Mouse (Mus musculus) ES-Bruce4 (cell line): Measurements from ENCODE around the gene Wdr70. TPM values are rescaled to one million over a fixed set of nuclear protein-coding genes. Genes with fewer than 3 reads are reported as not detected.

Experiments
- H3K27ac ChIP-seq: 2 replicates; pipeline ENCODE4 v1.5.1; 2012; ENCODE audit warnings: low read length, inconsistent platforms; ENCODE audit not compliant: insufficient read depth
- H3K27me3 ChIP-seq: 2 replicates; pipeline ENCODE4 v1.6.1; 2012; ENCODE audit warnings: mild to moderate bottlenecking, low read length, inconsistent platforms; ENCODE audit not compliant: control insufficient read depth, poor library complexity, insufficient read depth, severe bottlenecking
- H3K36me3 ChIP-seq: 2 replicates; pipeline ENCODE4 v1.6.1; 2012; ENCODE audit warnings: inconsistent platforms, mild to moderate bottlenecking, low read length, moderate library complexity; ENCODE audit not compliant: control insufficient read depth, poor library complexity, insufficient read depth, severe bottlenecking
- H3K4me1 ChIP-seq: one replicate; pipeline ENCODE4 v1.8.1; 2011; ENCODE audit warnings: low read length; ENCODE audit not compliant: control insufficient read depth, insufficient read depth
- H3K4me3 ChIP-seq: 2 replicates; pipeline ENCODE4 v1.5.1; 2011; ENCODE audit warnings: low read depth, mild to moderate bottlenecking, low read length
- H3K9ac ChIP-seq: 2 replicates; pipeline ENCODE4 v1.6.1; 2012; ENCODE audit warnings: low read depth, mild to moderate bottlenecking, inconsistent platforms; ENCODE audit not compliant: poor library complexity, severe bottlenecking
- H3K9me3 ChIP-seq: replicated peaks from 2 replicates; pipeline ENCODE4 v1.6.1; 2012; ENCODE audit warnings: mild to moderate bottlenecking, low read length, inconsistent platforms; ENCODE audit not compliant: control insufficient read depth, poor library complexity, insufficient read depth, severe bottlenecking
- CTCF ChIP-seq: IDR thresholded peaks from one replicate; pipeline ENCODE4 v1.8.1; 2011; ENCODE audit warnings: low read depth, low read length
- EP300 ChIP-seq: IDR thresholded peaks from 2 replicates; pipeline ENCODE4 v1.6.1; 2011; ENCODE audit warnings: low read depth, low read length; ENCODE audit not compliant: insufficient read depth
- POLR2A ChIP-seq: IDR thresholded peaks from one replicate; pipeline ENCODE4 v1.8.1; 2011; ENCODE audit warnings: low read length; ENCODE audit not compliant: insufficient read depth
- polyA plus RNA-seq: library from polyadenylated mRNA; stranded (reverse); fragments of >200 nt; gene quantifications from 2 replicates; pipeline ENCODE4 v1.2.4, GENCODE M21; 2011; ENCODE audit warnings: low read depth; ENCODE audit not compliant: missing spikeins, insufficient read depth, insufficient read length

Wdr70 gene
- polyA plus RNA-seq, 1 experiment, result 65.5 TPM

DNA sequence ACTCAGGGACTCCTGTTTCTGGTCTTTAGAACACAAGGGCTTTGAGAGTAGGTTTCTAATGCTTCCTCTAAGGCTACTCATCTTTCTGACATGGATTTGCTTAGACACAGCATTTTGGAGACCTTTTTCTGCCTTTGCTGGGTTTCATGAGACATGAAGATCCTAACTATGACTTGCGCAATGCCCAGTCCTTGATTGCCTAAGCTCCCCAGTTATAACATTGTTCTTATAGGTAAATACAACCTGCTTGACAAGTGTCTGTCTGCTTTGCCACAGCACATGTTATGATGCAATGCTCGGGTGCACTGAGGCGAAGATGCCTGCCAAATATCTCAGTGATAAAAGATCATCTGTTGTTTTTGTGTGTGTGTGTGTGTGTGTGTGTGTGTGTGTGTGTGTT is 233.7 kb downstream of the Wdr70 start:
- H3K9me3 ChIP-seq, result no peaks in the 10 kb centered on the region
- no peaks in the 10 kb centered on the region; the same call in 1 of the 2 replicates for H3K27me3 ChIP-seq
- no peak for TF ChIP-seq CTCF
- no peak for TF ChIP-seq POLR2A
- no peak for TF ChIP-seq EP300
- H3K9ac ChIP-seq, result no peak overlapping the region
- H3K36me3 ChIP-seq, result no peaks in the 10 kb centered on the region
- no peak overlapping the region for H3K27ac ChIP-seq
- no peaks in the 10 kb centered on the region for H3K4me1 ChIP-seq
- no peak overlapping the region for H3K4me3 ChIP-seq

DNA sequence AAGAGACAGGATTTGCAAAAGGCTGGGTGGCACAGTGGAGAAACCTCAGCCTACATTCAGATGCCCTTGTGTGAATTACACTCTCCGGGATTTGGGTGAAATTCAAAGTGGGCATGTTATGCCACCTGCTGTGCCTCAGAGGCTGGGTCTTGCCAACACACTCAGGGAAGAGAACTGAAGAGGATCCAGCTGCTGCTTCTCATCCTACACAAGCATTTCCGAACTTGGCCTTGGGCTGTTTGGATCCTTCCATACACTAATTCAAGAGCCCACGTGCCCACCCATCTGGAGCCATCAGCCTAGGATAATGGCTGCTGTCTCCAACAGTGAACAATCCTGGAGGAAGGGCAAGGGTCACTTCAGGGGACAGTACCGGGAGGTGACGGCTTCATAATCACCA is 235.7 kb downstream of the Wdr70 start:
- H3K27ac ChIP-seq, result no peak overlapping the region

DNA sequence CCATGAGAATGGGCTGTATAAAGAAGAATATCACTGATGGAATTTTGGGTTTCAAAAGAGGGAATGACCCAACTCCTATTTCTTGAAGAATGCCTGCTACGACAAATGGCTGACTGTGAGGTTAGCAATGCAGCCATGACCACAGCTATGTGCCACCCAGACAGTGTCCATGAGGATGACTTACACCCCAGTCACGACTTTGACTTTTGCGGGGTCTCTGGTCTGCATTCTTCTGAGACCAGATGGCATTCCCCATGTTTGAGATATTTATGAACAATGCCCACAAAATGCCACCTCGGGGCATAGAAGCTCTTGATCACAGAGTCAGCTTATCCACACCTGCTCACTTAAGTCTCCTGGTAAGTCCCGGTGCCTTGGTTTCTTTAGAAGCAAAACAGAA is 236.1 kb downstream of the Wdr70 start:
- Histone ChIP-seq H3K9ac (no peak overlapping the region), H3K27ac (no peak overlapping the region), H3K4me1 (no peaks in the 10 kb centered on the region), H3K27me3 (no peaks in the 10 kb centered on the region), H3K4me3 (no peak overlapping the region), H3K36me3 (no peaks in the 10 kb centered on the region), H3K9me3 (no peaks in the 10 kb centered on the region)
- TF ChIP-seq POLR2A (no peak), CTCF (no peak), EP300 (no peak)

More for the DNA sequence above, 235.7 kb downstream of the Wdr70 start:
- no peak overlapping the region for H3K9ac ChIP-seq
- H3K27me3 ChIP-seq, result no peaks in the 10 kb centered on the region
- H3K9me3 ChIP-seq, result no peaks in the 10 kb centered on the region
- TF ChIP-seq CTCF (no peak), POLR2A (no peak), EP300 (no peak)
- no peak overlapping the region for H3K4me3 ChIP-seq
- H3K4me1 ChIP-seq, result no peaks in the 10 kb centered on the region
- H3K36me3 ChIP-seq, result no peaks in the 10 kb centered on the region

DNA sequence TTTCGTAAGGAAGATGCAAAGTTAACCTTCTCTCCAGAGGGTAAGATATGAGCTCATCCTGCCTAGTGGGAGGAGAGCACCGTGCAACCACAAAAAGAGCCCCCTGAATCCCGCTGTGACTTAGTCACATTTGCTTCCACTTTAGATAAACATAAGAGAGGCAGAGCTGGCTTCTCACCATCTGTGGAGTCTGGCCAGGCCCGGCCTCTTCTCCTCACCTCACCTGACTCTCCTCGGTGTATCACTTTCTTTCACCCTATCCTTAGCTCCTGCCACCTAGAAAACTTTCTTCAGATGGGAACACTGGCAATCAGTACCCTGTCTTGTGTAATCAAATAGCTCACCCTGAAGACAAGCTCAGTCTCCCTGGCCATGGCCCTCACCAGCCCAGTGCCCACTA is 240.2 kb downstream of the Wdr70 start:
- Histone ChIP-seq H3K9me3 (no peaks in the 10 kb centered on the region), H3K36me3 (no peaks in the 10 kb centered on the region), H3K4me1 (no peaks in the 10 kb centered on the region), H3K4me3 (no peak overlapping the region), H3K9ac (no peak overlapping the region), H3K27ac (no peak overlapping the region), H3K27me3 (no peaks in the 10 kb centered on the region)
- TF ChIP-seq EP300 (no peak), POLR2A (no peak), CTCF (no peak)

DNA sequence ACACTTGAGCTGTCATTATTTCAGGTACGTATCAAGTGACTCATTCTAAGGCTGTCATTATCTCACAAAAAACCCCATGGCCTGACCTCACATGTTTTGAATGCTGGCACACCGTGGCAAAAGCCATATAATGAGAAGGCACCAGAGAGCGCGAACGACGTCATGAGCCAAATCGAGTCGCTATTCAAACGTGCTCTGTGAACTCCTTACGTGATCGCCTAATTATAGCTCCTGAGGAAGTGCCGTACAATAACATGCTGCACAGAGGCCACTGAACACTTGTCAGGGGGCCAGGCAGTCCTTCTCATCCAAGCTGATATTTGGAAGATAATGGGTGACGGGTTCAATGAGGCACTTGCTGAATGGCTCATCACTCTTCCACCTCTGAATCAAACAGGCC is 241.6 kb downstream of the Wdr70 start:
- no peak overlapping the region for H3K9ac ChIP-seq
- no peaks in the 10 kb centered on the region for H3K9me3 ChIP-seq
- no peaks in the 10 kb centered on the region for H3K27me3 ChIP-seq
- no peaks in the 10 kb centered on the region for H3K4me1 ChIP-seq
- no peak for TF ChIP-seq POLR2A
- no peak for TF ChIP-seq CTCF
- no peak for TF ChIP-seq EP300
- no peak overlapping the region for H3K4me3 ChIP-seq
- no peak overlapping the region for H3K27ac ChIP-seq
- H3K36me3 ChIP-seq, result no peaks in the 10 kb centered on the region

DNA sequence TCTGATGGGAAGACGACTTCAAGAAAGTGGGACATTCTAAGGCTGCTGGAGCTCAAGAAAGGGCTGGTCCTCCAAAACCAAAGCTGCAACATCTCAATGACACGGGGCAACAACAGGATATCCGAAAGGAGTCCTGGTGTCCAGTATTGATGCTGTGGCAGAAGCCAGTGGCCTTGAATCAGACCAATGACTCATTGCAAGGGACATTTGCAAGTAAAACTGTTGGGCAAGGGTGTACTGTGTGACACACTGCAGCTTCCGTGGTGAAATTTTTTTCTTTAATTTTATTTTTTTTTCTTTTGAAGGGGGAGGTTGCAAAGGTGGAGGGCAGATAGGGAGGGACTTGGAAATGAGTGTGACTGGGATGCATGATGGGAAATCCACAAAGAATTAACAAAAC is 256.6 kb downstream of the Wdr70 start:
- Histone ChIP-seq H3K9ac (no peak overlapping the region), H3K27me3 (no peaks in the 10 kb centered on the region), H3K36me3 (no peaks in the 10 kb centered on the region), H3K27ac (no peak overlapping the region), H3K4me3 (no peak overlapping the region), H3K9me3 (no peaks in the 10 kb centered on the region), H3K4me1 (no peaks in the 10 kb centered on the region)
- TF ChIP-seq EP300 (no peak), CTCF (no peak), POLR2A (no peak)
